Mouse (Mus musculus): ENCODE measurements around the gene Lrrc42. TPM values are rescaled to one million over a fixed set of nuclear protein-coding genes. Genes with fewer than 3 reads are reported as not detected.

Lrrc42 gene
- polyA plus RNA-seq, 1 experiment from 2014 or later: 16.8 TPM

DNA sequence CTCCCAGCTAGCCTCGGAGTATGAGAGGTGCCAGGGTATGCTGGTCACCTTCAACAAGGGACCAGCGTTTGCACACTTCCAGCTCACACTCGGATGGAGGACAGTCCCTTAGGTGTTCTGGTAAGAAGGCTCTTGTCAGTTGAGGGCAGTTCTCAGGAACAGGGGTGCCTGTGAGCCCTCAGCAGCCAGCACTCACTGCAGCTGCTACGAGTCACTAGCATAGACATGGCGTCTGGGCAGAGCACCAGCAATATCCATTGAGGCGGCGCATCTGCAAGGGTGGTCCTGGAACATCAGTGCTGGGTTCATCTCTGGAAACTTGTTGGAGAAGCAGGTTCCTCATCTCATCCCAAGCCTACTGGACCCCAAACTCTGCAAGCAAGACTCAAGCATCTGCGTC, 33.1 kb upstream of the Lrrc42 start:
- H3K4me2 ChIP-seq: no peak overlapping the region
- ATAC-seq (ENCODE audit: low read depth) (no peak), DNase-seq (no peak)
- H3K36me3 ChIP-seq: no peaks in the 10 kb centered on the region
- H3K4me1 ChIP-seq (replicated peaks): no peaks in the 10 kb centered on the region
- no peaks in the 10 kb centered on the region for H3K9me3 ChIP-seq (replicated peaks)
- H3K27me3 ChIP-seq: 0 out of 2 replicates have a peak, but pooled peaks cover 4% of the 10 kb centered on the region
- no peak overlapping the region for H3K4me3 ChIP-seq (replicated peaks)
- no peak overlapping the region for H3K27ac ChIP-seq
- no peak overlapping the region for H3K9ac ChIP-seq
- WGBS (ENCODE audit: insufficient replicate concordance): 80% methylated on average over 8 of the region's 8 CpGs

DNA sequence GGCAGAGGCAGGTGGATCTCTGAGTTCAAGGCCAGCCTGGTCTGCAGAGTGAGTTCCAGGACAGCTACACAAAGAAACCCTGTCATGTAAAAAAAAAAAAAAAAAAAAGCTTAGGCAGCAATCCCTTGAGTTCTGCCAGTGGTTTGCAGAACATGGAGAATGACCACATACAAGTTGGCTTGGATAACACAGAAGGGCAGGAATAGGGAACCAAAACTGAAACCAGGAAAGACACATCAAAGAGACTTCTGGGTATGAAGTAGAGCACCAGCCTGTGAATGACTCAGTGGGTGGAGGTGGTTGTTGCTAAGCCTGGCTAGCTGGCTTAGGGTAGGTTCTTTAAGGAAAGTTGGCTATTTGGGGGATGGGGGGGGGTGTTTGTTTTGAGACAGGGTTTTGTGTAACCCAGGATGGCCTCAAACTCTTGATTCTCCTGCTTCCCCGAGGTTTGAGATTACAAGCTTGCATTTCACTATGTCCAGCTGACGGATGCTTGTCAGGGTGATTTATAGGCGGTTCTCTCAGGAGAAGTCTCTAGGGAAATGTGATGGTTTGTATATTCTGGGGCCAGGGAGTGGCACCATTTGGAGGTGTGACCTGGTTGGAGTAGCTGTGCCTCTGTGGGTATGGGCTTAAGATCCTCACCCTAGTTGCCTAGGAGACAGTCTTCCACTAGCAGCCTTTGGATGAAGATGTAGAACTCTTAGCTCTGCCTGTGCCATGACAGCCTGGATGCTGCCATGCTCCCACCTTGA, 32.3 kb upstream of the Lrrc42 start:
- 63% methylated on average over 3 of the region's 3 CpGs for WGBS (ENCODE audit: insufficient replicate concordance)
- no peaks in the 10 kb centered on the region for H3K4me1 ChIP-seq (replicated peaks)
- H3K9me3 ChIP-seq (replicated peaks): no peaks in the 10 kb centered on the region
- H3K4me3 ChIP-seq (replicated peaks): no peak overlapping the region
- no peak overlapping the region for H3K4me2 ChIP-seq
- no peak for ATAC-seq (ENCODE audit: low read depth)
- 0 out of 2 replicates have a peak, but pooled peaks cover 4% of the 10 kb centered on the region for H3K27me3 ChIP-seq
- H3K9ac ChIP-seq: no peak overlapping the region
- no peaks in the 10 kb centered on the region for H3K36me3 ChIP-seq
- no peak overlapping the region for H3K27ac ChIP-seq
- no peak for DNase-seq

DNA sequence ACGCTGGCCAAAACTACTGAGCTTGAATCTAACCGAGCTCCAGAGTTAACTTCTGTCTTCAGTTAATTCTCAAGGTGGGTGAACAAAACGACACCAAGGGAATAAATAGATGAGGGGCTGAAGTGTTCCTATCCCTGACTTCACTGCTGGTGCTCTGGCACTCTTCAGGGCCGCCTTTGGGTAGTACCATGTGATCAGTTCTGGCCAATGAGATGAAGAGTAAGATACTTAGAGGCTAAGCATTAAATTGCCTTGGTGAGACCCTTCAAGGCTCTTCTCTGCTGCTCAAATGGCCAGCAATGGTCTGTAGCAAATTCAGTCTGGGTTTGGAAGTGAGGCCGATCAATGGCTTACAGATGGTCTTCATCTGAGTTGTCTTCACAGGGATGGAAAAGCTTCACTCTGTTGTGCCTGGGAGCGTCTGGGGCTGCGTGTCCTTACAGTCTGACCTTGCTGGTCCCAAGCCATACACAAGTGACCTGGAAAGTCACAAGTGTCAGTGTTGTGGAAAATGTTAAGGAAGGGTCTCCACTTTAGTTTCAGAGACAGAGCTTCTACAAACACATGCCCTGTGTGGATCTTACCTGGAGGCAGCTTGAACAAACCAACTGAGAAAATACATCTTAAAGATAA, 27.6 kb upstream of the Lrrc42 start:
- H3K27ac ChIP-seq: no peak overlapping the region
- no peak for ATAC-seq (ENCODE audit: low read depth)
- no peak overlapping the region for H3K4me2 ChIP-seq
- H3K36me3 ChIP-seq: no peaks in the 10 kb centered on the region
- no peaks in the 10 kb centered on the region for H3K4me1 ChIP-seq (replicated peaks)
- H3K9ac ChIP-seq: no peak overlapping the region
- 66% methylated on average over 7 of the region's 7 CpGs for WGBS (ENCODE audit: insufficient replicate concordance)
- DNase-seq: no peak
- no peaks in the 10 kb centered on the region for H3K9me3 ChIP-seq (replicated peaks)
- H3K27me3 ChIP-seq: 0 out of 2 replicates have a peak, but pooled peaks cover 4% of the 10 kb centered on the region
- H3K4me3 ChIP-seq (replicated peaks): no peak overlapping the region

DNA sequence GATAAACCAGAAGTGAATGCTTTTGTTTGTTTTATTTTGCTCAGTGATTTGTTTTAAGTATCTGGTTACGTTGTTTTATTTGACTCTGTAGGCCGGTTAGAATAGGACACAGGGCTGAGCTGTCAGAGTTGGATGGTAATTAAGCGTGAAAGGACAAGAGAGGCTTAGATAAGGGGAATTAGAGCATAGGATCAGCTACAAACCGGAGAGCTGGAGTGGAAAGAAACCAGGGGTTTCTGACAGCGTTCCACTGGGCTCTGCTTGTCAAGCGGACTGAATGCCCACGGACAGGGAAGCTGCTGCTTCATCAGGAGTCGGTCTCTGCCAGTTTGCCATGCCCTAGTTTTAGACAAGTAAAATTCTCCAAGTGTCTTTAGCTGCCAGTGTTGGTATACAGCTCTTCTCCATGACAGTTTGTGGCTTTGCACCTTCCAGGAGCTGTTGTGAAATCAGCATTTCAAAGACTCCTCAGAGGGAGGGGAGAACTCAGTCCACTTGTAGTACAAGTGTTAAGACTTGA, 24.9 kb upstream of the Lrrc42 start:
- ATAC-seq (ENCODE audit: low read depth): no peak
- H3K27me3 ChIP-seq: no peaks in the 10 kb centered on the region
- DNase-seq: no peak
- no peak overlapping the region for H3K4me3 ChIP-seq (replicated peaks)
- H3K4me1 ChIP-seq (replicated peaks): no peaks in the 10 kb centered on the region
- H3K9me3 ChIP-seq (replicated peaks): no peaks in the 10 kb centered on the region
- no peak overlapping the region for H3K9ac ChIP-seq
- no peak overlapping the region for H3K27ac ChIP-seq
- H3K36me3 ChIP-seq: no peaks in the 10 kb centered on the region
- WGBS (ENCODE audit: insufficient replicate concordance): 45% methylated on average over 8 of the region's 8 CpGs
- no peak overlapping the region for H3K4me2 ChIP-seq

DNA sequence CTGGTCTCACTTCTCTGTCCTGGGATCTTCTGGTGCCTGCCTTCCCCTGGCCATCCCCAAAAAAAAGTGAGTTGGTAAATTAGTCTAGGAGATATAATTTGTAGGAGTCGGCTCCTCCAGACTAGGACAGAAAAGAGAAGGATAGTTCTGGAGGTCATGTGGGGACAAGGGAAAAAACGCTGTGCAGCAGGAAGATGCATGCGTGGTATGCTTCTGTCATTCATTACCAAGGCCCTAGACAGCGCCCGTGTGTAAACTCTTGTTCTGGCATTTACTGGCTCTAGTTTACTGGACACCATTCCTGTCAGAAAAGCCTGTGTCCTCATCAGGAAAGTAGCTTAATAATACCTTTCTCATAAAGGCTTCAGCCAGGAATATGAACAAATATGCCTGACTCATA, 21.2 kb upstream of the Lrrc42 start:
- Histone ChIP-seq H3K36me3 (no peaks in the 10 kb centered on the region), H3K4me2 (no peak overlapping the region), H3K27ac (no peak overlapping the region), H3K4me1 (replicated peaks) (no peaks in the 10 kb centered on the region), H3K27me3 (no peaks in the 10 kb centered on the region), H3K4me3 (replicated peaks) (no peak overlapping the region), H3K9me3 (replicated peaks) (no peaks in the 10 kb centered on the region), H3K9ac (no peak overlapping the region)
- WGBS (ENCODE audit: insufficient replicate concordance): 78% methylated on average over 5 of the region's 5 CpGs
- DNase-seq: no peak
- no peak for ATAC-seq (ENCODE audit: low read depth)

DNA sequence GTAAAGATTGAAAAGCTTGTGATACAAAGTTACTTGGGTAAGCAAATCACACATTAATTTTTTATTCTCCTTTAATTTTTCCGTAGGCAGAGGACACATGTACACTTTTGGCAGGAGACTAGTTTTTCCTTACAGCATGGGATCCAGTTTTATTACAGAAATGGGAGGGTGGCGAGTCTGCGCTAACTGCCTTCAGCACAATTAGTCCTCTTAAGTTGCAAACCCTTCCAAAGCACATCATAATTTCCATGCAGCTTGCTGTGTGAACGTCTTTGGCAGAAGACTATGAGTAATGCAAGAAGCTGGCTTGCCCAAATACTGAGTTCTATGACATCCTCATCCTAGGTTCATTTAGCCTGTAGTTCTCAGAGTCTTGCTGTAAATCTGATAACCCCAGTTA, 20.4 kb upstream of the Lrrc42 start:
- WGBS (ENCODE audit: insufficient replicate concordance): 68% methylated on average over 4 of the region's 4 CpGs
- no peak for ATAC-seq (ENCODE audit: low read depth)

DNA sequence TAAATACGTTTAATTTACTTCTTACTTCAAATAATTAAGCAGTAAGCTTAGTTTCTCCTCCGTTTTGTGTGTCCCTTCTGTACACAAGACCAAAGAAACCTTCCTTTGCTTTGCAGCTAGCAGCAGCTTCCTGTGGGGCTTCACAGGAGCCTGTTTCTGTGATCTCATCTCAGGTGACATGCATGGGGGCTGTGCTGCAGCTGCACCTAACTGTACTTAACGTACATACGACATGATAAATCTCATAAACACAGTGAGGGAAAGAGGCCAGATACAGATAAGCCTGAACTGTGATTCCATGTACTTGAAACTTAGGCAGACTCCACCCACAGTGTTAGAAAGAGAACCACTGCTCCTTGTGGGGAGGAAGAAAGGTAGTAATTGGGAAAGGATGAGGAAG, 6.7 kb upstream of the Lrrc42 start:
- Histone ChIP-seq H3K36me3 (peaks cover 2% of the 10 kb centered on the region; the same call in 1 of the 2 replicates), H3K4me2 (no peak overlapping the region)
- no peak for ATAC-seq (ENCODE audit: low read depth)

More for the DNA sequence above, 20.4 kb upstream of the Lrrc42 start:
- Histone ChIP-seq H3K4me3 (replicated peaks) (no peak overlapping the region), H3K4me1 (replicated peaks) (no peaks in the 10 kb centered on the region), H3K9ac (no peak overlapping the region), H3K36me3 (no peaks in the 10 kb centered on the region), H3K27ac (no peak overlapping the region), H3K27me3 (no peaks in the 10 kb centered on the region), H3K4me2 (no peak overlapping the region), H3K9me3 (replicated peaks) (no peaks in the 10 kb centered on the region)
- no peak for DNase-seq

DNA sequence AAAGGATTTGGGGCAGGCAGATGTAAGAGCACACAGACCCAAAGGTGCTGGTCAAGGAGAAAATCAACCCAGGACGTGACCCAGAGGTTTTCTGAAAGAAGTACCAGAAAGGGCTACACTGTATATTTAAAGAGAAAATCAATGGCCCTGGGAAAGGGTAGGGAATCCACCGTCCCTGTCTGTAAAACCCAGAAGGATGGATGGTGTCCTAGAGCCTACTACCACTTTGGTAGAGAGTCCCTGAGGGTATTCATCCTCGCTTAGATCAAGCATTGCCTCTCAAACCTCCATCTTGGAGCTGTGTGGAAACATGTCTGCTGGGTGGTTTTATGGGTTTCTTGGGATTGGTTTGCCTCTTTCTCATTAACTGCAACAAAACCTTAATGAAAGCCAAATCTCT, 1.1 kb upstream of the Lrrc42 start:
- H3K36me3 ChIP-seq: no peaks in the 10 kb centered on the region
- H3K4me1 ChIP-seq (replicated peaks): peaks cover 36% of the 10 kb centered on the region
- peak overlapping the region; percentile 77 for H3K9ac ChIP-seq
- H3K27ac ChIP-seq: no peak overlapping the region
- DNase-seq (no peak), ATAC-seq (ENCODE audit: low read depth) (no peak)
- 47% methylated on average over 3 of the region's 3 CpGs for WGBS (ENCODE audit: insufficient replicate concordance)
- H3K9me3 ChIP-seq (replicated peaks): no peaks in the 10 kb centered on the region
- peak overlapping the region; percentile 81 for H3K4me3 ChIP-seq (replicated peaks)
- H3K27me3 ChIP-seq: no peaks in the 10 kb centered on the region
- H3K4me2 ChIP-seq: peak overlapping the region; percentile 96

More for the DNA sequence above, 6.7 kb upstream of the Lrrc42 start:
- Histone ChIP-seq H3K27me3 (0 out of 2 replicates have a peak, but pooled peaks cover 3% of the 10 kb centered on the region), H3K4me1 (replicated peaks) (no peaks in the 10 kb centered on the region), H3K9me3 (replicated peaks) (no peaks in the 10 kb centered on the region), H3K27ac (no peak overlapping the region), H3K4me3 (replicated peaks) (no peak overlapping the region), H3K9ac (no peak overlapping the region)
- DNase-seq: no peak
- WGBS (ENCODE audit: insufficient replicate concordance): 26% methylated on average over 4 of the region's 4 CpGs

DNA sequence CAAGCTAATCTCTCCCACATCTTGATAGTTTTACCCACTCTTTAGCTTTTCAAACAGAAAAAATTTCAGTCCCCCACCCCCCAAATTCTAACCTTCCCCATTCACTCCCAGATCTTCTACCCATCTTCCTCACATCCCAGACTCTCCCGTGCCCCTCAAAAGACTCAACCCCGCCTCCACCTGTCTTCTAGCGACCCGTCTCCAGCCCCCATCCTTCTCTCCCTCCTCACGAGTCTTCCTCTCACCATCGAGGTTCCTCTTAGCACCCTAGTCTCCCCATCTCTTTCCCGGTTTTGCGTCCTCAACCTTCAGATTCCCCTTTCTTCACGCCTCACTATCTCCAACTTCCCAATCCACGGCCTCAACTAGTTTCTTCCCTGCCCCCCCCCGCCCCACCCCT, 810 bp downstream of the Lrrc42 start:
- peak overlapping the region; percentile 77 for H3K9ac ChIP-seq
- ATAC-seq (ENCODE audit: low read depth) (no peak), DNase-seq (no peak)
- H3K27me3 ChIP-seq: no peaks in the 10 kb centered on the region
- 2% methylated on average over 11 of the region's 11 CpGs for WGBS (ENCODE audit: insufficient replicate concordance)
- peak overlapping the region; percentile 96 for H3K4me2 ChIP-seq
- peak overlapping the region; percentile 81 for H3K4me3 ChIP-seq (replicated peaks)
- H3K36me3 ChIP-seq: no peaks in the 10 kb centered on the region
- H3K9me3 ChIP-seq (replicated peaks): no peaks in the 10 kb centered on the region
- H3K4me1 ChIP-seq (replicated peaks): peaks cover 43% of the 10 kb centered on the region
- H3K27ac ChIP-seq: no peak overlapping the region

DNA sequence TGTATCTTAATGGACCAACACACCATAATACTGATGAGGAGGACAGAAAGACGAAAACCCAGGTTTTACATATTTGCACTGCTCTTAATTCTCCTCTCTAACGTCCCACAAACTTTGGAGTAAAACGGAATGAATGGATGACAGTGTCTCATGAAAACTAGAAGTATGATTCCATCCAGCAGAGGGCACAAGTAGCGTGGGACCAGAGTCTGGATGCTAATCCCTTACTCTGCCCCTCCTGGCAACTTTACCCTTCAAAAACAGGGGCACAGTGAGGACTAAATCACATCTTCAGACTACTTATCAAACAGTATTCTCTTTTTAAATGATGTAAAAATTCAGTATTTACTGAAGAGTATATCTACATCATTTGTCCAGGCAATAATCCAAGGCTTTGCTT, 2.8 kb downstream of the Lrrc42 start:
- Histone ChIP-seq H3K9me3 (replicated peaks) (no peaks in the 10 kb centered on the region), H3K9ac (no peak overlapping the region), H3K4me2 (no peak overlapping the region), H3K27ac (no peak overlapping the region), H3K4me3 (replicated peaks) (no peak overlapping the region), H3K4me1 (replicated peaks) (peaks cover 50% of the 10 kb centered on the region), H3K36me3 (no peaks in the 10 kb centered on the region), H3K27me3 (no peaks in the 10 kb centered on the region)
- DNase-seq (peak; percentile 18), ATAC-seq (ENCODE audit: low read depth) (no peak)
- 29% methylated on average over 4 of the region's 4 CpGs for WGBS (ENCODE audit: insufficient replicate concordance)

DNA sequence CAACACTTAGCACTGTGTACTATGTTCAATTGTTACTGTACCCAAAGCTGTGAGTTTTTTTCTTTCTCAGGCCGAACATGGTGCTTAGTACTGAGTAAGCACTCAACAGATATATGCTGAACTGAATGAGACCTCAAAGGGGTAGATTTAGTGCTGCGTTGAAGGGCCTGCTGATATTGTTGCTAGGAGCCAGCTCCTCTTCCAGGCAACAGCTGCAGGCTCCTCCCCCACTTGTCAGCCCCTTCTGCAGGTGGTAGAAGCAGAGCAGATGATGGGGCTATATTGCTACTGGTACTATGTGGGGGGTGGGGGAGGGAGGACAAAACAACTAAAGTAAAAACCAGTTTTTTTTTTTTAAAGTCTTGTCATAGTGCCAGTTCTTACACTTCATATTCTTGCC, 3.9 kb downstream of the Lrrc42 start:
- no peak overlapping the region for H3K27ac ChIP-seq
- H3K4me1 ChIP-seq (replicated peaks): peaks cover 48% of the 10 kb centered on the region
- DNase-seq (no peak), ATAC-seq (ENCODE audit: low read depth) (no peak)
- no peak overlapping the region for H3K4me2 ChIP-seq
- no peaks in the 10 kb centered on the region for H3K36me3 ChIP-seq
- H3K9me3 ChIP-seq (replicated peaks): no peaks in the 10 kb centered on the region
- no peaks in the 10 kb centered on the region for H3K27me3 ChIP-seq
- H3K9ac ChIP-seq: no peak overlapping the region
- WGBS (ENCODE audit: insufficient replicate concordance): 44% methylated on average over 2 of the region's 2 CpGs
- H3K4me3 ChIP-seq (replicated peaks): no peak overlapping the region
